Mouse (Mus musculus): Measurements from ENCODE around the gene 1110008P14Rik.

- TF ChIP-seq CTCF (IDR thresholded peaks at IDR 0.05; ENCODE audit: low read depth) (no peak), EP300 (IDR thresholded peaks at IDR 0.05; ENCODE audit: low read depth) (no peak)
These were observed 38.4 kb downstream of the 1110008P14Rik start for GRCm38 (mm10) chr2:32343351-32343671.
